Mouse (Mus musculus) retina, embryonic 14.5 days (tissue): ENCODE data around the gene Hoxa13.

ENCODE experiments used
- DNase-seq: peaks from one replicate; pipeline ENCODE4 v3.0.0-alpha.2; 2015; ENCODE audit warnings: low spot score

Gene Hoxa13

DNA sequence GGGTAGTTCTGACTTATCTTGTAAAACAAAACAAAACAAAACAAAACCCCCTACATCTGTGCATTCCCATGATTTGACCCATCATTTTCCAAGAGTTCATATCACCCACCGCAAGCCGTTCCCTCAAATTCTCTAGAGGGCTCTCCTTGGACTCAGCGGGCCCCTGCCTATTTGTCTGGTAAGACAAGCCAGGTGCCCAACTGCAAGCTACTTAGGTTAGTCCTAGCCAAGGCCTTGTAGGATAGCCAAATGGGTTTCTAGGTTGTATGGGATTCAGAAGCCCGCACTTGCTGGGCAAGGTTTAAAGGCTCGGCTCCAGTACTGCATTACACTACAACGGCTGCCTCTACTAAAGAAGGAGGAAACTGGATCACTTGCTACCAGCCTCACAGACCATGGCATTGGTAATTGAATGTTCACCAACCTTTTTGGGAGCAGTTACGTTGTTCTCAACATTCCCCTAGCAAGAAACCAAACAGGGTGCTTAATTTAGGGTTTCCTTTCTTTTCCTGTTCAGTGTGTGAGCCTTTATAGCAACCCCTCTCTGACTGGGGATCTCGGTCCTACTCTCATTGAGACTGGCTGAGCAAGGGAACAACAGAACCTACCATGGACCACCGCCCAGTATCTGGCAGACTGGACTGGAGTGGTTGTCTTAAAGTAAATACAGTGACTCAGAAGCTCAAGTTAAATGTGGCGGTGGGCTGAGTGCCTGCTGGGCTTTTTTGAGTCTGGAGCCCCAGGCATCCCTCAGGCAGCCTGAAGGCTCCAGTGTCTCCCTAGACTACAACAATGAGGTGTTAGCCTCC, 23.1 kb downstream of the Hoxa13 start:
- no peak for DNase-seq

DNA sequence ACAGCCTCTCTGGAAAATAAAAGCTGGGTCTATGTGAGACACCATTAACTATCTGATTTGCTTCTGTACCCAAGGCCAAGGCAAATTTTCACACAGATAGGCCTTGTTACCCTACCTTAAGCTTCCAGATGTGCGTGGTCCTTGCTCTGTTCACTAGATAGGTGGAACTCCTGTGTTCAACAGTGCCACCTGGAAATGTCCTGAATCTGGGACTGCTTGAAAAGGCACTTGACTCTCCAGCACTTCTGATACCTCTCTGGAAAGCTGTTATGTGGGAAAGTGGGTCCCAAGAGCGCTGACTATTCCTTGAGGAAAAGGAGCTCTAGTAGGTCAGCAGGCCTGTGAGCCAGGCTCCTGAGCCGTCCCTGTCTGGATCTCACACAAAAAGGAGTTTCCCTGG, 23.9 kb downstream of the Hoxa13 start:
- no peak for DNase-seq

DNA sequence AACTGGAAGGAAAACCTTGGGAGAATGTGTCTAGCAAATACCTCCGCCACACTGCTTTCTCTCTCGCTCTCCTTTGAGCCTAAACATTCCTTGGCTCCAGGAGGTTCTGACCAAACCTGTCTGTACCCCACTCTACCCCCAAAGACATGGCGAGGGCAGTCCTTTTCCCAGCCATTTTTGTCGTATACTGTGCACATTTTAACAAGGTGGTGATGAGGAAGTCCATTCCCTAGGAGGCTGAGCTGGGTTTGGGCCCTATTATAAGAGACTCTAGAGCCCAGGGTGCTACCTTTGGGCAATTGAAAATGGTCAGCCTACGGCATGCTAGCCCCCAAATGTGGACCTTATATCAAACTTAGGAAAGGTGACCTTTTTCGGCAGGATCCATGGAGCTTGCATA, 24.8 kb downstream of the Hoxa13 start:
- no peak for DNase-seq

DNA sequence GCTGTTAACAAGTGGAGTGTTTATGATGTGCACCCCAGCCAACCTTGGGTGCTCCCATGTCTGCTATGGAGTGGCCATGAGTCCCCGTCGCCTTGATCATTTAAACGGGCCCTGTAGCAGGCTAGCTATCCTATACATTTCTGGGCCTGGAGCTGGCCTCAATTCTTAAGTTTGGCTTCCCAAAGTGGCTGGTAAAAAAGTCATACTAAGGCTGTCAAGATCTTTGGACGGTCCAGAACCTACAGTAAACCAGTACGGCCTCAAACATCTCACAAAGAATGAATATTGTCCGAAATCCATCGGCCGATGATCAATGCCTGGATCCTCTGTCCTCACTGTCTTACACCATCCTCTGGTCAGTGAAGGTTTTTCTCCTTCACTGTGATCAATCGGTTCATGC, 25.4 kb downstream of the Hoxa13 start:
- no peak for DNase-seq

DNA sequence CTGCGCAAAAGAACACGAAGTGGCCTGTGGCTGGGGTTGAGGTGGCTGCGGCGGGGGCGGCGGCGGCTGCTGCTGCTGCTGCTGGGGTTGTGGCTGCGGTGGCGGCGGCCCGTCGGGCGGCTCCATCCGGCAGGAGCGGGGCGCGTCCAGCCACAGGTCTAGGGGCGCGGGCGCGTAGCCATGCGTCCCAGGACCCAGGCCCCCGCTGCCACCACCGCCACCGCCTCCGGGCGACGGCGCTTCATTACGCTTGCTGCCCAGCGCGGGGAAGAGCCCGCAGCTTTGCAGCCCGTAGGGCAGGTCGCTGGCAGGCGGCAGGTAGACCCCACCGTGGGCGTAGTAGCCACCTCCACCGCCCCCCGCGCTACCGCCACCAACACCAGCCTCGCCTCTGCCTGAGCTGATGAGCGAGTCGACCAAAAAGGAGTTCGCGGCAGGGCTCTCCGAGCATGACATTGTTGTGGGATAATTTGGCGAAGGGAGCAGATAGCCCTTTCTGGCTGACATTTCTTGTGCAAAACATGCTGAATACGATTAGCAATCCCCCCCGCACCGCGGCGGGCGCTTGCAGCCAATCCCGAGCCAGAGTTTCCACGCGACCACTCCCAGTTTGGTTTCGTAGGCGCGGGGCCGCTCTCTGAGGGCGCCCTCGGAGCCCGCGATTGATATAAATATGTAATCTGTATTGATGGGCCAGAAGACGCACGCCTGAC, 26.1 kb downstream of the Hoxa13 start:
- no peak for DNase-seq

DNA sequence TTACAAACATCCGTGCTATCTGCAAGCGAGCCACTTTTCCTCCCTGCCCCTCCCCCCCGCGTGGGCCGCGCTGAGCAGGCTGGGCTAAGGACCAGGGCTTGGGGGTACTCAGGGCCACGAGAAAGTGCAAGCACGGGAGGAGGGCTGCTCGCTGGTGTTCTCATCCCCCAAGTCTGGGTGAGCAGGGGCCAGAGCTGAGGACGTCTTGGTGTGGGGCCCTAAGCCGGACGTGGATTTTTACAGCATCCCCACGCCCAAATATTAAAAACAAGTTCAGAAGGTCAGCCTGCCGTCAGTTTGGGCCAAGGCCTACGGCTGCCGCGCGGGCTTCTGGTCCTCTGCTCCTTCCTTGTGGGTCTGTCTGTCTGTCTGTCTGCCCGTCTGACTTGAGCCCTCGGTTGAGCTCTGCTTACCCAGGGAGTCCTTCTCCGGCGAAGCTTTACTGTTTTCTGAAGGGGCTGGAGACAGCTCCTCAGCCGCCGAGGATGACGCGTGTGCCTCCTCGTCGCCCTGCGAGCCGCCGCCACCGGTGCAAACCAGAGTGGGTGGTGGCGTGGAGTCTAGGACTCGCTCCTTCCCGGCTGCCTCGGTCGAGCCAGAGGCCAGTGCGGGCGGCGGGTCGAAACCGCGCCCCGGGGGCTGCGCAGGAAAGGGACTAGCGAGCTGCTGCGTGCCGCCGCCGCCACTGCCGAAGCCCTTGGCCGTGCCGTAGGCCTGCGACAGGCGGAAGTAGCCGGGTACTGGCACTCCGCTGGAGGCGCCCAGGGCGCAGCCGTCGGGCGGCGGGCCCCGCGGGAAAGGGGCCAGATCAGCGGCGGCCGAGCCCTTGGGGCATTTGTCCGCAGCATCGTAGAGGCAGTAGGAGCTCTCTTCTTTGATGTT, 26.9 kb downstream of the Hoxa13 start:
- DNase-seq = no peak

DNA sequence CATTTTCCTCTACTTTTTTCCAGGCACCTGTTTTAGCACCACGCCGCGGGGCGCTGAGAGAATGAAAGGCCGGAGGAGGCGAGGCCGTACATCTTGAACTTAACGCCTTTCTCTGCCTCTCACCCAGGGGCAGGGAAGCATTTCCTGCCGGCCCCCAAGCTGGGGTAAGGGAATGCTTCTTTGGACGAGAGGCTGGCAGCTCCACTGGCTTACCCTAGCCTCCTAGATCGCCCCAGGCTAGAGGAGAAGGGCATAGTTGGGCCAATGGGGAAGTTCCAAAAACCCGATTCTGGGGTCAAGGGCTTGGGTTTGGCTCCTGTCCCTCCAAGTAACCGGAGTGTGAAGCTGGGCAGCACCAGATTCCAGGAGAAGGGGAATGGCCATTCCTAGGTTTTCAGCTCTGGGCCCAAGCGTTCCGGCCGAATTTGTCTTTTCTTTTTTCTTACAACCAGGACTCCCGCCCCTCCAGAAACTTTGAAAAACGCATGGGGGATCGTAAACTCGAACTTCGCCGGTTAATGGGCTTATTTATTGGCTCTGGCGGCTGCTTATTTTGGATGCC, 27.6 kb downstream of the Hoxa13 start:
- DNase-seq = no peak

DNA sequence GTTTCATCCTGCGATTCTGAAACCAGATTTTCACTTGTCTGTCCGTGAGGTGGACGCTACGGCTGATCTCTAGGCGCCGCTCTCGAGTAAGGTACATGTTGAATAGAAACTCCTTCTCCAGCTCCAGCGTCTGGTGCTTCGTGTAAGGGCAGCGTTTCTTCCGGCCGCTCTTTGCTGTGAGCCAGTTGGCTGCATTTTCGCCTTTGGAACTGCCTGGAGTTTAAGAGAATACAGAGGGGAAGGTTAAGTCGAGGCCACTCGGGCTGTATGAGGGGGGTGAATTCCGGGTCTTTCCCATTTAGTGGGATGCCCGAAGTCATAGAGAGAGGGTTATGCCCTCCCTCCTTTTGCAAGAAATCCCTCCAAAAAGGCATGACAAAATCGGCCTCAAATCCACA, 28.1 kb downstream of the Hoxa13 start:
- no peak for DNase-seq

DNA sequence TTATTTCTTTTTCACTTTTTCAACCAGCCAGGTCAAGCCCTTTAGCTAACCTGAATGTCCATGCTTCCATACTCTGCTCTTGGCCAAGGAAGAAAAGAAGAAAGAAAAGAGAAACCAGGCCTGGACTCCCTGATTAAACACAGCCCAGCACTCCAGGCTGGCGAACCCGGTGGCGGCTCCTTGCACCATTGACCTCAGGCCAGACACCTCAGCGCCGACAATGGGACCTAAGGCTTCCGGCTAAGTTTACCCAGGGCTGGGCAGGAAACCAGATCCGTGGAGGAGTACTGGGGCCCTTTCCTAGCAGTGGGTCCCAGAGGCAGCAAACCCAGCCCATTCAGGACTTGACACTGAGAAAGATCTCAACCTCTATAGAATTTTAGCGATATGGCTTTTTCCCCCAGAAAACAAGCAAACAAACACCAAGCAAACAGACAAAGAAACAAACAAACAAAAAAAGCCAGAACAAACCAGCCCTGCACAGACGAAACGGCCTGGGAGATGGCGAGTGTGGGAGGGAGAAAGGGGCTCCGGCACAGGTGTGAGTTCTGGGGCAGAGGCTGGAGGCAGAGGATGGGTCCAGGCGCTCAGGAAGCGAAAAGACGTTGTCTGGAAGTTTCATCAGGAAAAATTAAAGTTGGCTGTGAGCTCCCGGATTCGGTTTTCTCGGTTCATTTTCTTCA, 28.7 kb downstream of the Hoxa13 start:
- no peak for DNase-seq

DNA sequence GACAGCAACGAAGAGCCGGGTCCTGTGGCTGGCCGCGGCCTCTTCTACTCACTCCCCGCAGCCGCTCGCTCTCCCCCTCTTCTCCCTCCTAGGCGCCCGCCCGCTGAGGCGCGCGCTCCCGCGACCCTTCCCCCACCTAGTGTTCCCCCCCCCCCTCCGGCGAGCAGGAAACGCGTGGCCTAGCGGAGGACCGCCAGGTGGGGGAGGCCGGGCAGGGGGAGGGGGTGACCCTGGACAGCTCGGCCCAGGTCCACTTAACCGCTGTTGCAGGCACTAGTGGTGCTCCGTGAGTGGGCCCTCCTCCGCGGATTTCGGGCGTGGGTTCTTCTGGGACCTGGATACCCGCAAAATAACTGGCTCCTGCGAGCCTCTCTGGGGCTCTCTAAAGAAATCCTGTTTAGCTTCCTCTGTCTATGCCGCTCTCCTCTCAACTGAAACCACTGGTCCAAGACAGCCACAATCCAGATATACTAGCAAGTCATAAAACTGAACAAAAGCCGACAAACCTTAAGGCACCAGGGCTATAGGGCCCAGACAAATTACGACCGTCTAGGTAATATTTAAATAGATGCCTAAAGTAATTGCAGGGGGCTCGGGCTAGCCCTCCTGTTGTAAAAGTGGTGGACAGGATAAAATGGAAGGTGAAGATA, 30.0 kb downstream of the Hoxa13 start, which contains the start of gene Hoxa9:
Hoxa9 (minus strand) TSS at position 574 of the 650 bp plus-strand sequence.
- no peak for DNase-seq

DNA sequence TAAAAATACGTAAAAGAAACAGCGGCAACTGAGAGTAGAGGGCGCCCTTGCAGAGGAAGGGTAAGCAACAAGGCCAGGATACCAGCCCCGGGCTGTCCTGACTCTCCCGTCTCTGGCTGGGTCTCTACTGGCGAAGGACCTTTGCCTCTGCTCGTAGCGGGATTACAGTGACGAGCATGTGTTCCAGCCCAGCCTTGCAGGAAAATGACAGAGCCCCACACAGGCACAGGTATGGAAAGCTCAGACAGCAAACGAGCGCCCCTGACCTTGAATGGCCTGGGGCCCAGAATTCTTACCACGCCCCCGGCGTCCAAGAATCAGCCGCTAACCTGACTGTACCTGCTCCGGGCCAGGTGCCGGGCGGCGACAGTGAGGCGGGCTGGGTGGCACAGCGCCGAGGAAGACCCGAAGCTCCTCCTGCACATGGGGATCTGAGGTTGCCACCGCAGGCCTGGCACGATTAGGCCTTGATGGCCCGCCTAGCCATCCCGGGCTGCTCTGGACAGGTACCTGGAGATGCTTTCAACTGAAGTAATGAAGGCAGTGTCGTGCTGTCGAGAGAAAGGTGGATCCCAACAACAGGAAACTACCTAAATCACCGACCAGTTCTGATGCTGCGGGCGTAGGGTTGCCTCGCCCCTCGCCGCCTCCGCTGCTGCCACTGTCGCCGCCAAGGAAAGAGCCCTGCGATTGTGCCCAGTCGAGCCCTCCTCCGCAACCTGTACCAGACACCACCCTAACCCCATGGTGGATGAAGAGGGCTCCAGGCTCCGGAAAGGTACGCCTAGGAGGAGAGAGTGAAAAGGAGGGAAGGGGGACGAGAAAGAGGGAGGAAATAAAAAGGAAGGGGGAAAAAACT, 30.9 kb downstream of the Hoxa13 start:
- DNase-seq = no peak

DNA sequence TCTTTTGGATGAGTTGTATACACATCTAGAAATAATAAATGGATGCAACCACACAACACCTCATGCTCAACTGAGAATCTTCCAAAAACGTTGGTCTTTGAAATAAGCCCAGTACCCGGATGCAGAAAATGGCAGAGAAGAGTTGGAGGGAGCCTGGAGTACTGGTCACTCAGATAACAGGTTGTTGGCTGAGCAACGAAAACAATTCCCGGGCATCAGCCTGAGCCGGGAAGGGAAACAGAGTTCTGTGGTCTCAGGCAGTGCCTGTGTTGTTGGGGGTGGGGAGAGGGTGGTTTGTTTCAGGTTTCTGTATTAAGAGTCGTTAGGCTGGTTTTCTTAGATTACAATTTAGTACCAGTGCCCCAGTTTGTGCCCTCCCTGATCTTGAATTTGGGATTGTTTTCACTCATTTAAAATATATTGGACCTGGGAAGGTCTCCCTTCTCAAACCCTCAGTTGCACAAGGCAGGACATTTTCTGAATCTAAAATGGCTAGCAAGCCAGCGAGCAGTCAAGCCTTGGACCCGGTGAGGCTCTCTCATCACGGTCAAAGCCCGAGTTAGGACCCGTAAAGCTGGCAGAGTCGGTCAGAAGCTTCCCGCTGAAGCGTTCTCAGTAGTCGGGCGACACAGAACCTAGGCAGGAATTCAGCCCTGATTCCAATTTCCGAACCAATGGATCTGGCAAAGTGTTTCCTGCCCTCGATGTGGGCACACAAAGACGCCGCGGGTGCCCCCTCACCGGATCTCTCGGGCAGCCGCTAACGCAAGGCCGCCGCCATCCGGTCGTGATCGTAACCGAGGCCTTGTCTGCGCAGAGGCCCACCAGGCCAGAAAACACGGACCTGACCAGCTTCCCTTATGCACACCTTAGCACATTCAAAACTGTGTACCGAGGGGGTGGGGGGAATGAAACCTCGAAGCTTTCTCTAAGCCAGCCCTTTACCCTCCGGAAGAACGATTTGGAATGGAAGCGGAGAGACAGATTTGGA, 31.9 kb downstream of the Hoxa13 start:
- no peak for DNase-seq

DNA sequence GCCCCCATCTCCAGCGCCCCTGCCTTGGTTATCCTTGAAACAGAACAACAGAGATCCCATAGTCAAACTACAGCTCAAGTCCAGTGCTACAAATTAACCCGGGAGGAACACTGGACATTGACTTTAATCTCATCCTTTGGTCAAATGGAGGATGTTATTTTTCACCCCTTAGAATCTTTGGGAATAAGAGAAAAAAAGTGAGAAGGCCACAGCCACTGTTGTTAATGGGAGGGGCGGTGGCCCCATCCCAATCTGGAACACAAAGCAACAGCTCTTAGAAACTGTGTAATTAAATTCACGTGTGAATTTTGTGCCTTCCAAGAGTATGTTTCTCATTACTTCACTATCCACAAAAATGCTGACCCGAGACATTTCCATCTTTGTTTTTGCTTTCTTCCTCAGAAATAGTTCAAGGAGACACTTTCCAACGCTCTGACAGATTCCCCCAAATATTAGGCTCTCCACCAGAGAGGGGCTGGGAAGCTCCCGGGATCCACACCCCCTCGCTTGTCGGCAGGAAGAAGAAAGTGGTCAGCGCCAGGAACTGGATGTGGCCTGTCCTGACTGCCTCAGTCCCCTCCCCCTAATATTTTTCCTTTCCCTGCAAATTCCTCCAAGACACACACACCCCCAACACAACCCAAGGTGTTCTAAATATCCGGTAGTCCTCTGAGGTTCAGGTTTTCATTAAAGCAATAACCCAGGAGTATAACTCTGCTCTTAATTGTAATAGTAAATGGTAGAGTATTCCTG, 33.0 kb downstream of the Hoxa13 start:
- no peak for DNase-seq

DNA sequence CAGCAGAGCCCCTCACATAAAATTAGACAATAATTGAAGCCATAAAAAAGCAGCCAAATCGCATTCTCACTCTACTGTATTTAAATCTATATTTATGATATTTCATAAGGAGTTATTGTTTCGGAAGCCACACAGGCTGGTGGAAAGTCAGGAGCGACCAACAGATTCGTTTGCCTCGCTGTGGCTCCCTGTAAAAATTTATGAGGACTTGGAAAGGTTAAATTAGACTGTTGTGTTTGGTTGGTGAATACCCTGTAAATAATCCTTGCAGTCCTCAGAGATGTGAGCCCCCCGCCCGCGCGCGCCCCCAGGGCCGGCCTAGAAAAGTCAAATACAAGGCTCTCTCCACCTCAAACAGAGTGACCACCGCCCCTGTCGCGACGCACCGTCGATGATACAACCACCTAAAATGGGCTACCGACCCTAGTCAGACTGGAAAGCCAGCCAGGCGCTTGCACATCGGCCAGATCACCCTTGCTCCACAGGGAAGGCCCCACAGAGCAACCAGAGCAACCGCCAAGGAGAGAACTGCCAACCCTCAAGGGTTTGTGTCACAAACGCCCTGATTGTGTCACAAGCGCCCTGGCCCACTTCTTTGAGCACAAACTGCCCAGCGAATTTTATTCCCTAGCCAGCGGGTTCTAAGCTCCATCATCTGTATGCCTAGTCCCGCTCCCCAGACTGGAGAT, 34.0 kb downstream of the Hoxa13 start:
- DNase-seq = no peak

DNA sequence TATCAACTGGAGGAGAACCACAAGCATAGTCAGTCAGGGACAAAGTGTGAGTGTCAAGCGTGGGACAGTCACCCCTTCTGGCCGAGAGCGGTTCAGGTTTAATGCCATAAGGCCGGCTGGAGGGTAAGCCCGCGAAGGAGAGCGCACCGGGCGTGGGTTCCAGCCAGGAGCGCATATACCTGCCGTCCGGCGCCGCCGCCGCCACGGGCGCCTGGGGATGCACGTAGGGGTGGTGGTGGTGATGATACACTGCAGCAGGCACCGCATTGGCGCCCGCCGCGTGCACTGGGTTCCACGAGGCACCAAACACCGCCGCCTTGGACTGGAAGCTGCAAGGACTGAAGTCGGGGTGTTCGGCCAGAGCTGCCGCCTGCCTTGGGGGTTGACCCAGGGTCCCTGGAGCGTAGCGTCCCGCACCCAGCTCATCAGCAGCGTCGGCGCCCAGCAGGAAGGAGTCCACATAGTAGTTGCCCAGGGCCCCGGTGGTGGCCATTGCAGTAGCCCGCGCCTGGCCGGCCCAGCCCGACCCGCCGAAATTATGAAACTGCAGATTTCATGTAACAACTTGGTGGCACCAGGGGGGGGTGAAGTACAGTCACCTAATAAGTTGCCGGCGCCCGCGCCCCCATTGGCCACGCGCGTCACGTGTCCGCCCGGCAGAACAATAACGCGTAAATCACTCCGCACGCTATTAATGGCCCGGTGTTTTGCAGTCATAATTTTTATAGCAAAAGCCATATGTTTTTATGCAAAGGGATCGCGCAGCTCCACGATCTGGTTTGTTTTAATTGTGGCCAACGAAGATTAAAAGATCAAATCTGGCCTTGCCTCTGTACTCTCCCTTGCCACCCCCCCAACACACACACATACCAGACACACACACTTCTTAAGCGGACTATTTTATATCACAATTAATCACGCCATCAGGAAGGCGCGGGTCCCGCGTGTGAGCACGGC, 34.8 kb downstream of the Hoxa13 start:
- DNase-seq = no peak

DNA sequence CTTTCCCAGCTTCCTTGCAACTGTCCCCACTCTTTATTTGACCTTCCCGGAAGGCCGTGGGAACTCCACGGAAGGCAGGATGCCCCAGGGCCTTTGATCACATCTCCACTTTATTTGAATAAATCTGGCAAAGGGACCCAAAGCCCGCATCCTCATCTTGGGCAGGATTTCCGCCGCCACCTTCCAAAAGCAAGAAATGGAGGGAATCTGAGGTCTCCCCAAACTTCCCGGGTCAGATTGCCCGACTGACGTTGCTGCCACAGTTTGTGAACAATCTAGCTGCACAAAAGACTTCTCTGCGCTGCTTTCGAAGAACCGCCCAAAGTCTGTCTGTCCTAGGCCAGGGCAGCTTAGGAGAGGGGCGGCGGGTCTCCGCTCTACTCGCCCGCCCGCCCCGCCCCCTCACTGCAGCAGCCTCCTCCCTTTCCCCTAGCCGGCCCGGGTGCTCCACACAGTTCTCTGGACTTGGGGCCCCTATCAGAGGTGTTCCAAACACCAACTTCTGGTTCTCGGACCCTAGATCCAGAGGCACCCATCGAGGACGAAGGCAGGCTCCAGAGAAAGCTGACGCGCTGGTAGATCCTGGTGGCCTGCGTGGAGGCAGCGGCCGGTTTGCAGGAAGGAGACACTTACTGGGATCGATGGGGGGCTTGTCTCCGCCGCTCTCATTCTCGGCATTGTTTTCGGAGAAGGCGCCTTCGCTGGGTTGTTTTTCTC, 35.6 kb downstream of the Hoxa13 start:
- no peak for DNase-seq
